Mouse (Mus musculus): ENCODE data around the gene Wdr48. TPM values are rescaled to one million over a fixed set of nuclear protein-coding genes. Genes with fewer than 3 reads are reported as not detected.

Gene Wdr48
- total RNA-seq, 2 experiments from 2014 or later = 49.1 to 53.8 TPM

DNA sequence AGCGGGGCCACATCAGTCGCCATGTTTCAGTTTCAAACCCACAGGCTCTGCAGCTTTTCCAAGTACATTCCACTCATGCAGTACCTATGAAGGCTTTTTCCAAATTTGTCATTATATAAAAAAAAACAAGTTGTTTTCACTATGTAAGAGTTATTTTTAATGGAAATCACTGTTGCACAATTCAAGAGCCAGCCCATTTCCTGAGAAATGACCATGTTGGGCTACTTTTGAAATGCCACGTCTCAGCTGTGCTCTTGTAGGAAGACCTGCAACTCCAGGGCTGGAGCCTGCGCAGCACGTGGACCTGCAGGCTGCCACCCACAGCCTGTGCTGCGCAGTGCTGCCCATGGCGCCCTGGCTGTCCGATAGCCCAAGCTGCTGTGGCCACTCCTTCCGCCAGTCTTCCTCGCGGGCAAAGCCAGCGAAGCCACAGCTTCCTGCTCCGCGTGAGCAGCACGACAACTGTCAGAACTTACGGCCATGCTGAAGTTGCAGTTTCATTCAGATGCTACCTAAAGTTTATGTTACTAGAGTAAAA, 30.5 kb downstream of the Wdr48 start:
- DNase-seq = peak; percentile 15 to 17

DNA sequence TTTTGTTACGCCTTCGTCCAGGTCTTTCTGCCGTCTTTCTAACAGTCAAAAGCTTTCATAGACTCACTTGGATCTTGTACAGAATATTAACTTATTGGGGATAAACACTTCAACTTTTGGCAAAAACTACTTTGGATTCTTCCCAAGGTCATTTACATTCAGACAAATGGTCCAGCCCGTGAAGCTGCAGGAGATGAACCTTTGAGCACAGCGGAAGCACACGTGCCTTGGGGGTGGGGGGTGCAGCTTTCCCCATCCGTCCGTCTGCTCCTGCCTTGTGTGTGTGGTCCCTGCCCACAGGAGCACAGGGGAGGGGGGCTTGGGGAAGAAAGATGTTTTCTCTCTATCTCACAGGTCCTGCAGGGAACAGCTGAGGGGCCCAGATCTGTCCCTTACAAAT, 31.1 kb downstream of the Wdr48 start:
- peak in 1 of 2 experiments; percentile 32 for DNase-seq

DNA sequence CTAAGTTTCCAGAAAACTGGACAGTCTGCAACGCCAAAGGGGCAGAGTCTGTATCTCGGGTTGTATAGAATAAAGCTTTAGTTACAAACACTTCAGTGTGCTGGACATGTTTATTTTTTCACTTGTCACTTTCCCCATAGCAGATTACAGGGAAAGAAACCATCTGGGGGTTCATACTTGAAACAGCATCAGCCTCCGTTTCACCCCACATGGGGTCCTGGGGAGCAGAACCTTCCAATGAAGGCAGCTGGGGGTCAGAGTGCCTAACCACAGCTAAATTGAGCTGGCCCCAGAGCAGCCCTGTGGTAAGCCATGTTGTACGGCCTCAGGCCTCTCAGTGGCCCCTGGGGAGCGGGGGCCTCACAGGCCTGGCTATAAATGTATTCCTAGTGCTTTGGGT, 31.8 kb downstream of the Wdr48 start:
- no peak for DNase-seq

DNA sequence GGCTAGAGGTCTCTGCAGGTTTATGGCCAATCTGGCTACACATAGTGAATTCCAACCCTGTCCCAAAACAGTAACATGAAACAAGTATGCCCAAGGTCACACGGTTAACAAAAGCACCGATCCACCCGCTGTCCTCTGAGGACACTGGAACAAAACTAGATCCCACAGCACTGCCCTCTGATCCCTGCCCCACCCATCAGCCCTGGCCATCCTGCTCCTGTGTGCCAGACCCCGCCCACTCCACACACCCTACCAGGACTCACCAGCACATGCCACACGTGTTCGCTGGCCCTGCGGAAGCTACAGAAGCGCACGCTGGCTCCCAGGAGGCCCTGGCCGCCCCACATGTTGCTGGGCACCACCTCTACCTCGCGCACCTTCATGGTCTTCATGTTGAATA, 37.7 kb downstream of the Wdr48 start:
- peak in 1 of 2 experiments; percentile 56 for DNase-seq

DNA sequence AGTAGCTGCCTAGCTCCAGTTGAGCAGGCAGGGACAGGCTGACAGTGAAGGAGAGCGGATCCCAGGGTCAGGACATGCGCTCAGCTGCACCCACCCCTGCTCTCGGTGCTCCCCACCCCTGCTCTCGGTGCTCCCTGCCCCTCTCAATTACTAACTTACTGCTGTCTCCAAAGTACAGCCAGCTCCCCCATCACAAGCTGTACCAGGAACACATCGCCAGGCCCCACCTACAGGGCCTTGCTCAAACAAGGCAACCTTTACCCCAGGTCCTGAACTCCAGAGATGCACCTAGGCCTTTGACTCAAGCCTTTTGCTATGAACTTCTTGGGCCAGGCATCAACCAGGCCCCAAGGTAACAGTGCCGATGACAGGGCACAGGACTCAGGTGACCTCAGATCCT, 39.0 kb downstream of the Wdr48 start:
- DNase-seq = no peak

DNA sequence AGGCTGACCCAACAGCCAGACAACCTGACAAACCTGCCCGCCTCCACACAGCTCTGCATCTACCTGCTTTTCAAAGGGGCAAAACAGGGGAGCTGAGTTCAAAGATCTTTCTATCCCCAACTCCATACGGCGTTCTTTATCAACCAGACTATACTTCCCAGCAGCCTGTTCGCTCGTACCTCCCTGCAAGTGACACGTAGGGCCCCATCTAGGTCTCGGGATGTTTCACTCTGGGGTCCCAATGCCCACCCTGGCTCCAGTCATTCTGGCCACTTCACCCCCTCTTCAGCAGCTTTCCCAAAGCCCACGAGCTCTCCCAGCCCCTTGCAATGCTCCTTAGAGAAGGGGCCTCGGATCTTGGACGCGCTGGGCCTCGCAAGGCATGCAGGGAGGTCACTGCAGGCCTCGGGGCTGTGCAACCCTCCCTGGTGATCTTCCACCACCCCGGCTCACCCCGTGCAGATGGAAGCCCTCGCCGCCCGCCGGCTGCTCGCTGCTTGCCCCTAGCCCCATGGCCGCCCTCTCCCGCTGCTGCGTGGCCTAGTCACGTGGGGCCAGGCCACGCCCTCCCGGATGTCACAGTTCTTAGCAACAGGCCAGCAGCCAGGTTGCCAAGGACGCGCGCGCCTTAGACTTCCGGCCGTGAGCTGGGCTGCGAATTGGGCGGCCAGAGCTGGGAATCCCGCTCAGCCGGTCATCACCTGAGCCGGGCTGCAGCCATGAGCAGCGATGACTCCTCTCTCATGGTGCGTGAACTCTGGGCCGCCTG, 42.5 kb downstream of the Wdr48 start, which contains the start of the genes Gorasp1 and Ttc21a:
Gene Gorasp1 (minus strand): TSS at position 561 of the 769 bp plus-strand sequence.
Gene Ttc21a (plus strand): TSS at position 602 of the 769 bp plus-strand sequence.
- DNase-seq = peak; percentile 95 to 97

DNA sequence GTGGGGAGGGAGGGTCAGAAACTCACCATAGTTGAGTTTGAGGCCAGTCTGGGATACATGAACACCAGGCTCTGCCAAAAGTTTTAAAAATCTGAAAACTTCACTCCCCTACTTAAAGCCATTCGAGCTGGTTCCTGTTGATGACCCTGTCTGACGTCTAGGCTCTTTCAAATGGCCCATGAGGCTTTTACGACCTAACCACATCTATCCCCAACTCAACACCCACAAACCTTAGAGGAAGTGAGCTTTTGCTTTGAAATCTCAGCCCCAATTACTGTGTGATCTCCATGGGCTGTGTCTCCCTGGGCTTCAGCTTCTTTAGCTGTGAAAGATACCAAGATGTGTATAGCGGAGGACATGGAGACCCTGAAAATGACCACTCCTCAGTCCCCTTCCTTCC, 43.8 kb downstream of the Wdr48 start:
- no peak for DNase-seq

DNA sequence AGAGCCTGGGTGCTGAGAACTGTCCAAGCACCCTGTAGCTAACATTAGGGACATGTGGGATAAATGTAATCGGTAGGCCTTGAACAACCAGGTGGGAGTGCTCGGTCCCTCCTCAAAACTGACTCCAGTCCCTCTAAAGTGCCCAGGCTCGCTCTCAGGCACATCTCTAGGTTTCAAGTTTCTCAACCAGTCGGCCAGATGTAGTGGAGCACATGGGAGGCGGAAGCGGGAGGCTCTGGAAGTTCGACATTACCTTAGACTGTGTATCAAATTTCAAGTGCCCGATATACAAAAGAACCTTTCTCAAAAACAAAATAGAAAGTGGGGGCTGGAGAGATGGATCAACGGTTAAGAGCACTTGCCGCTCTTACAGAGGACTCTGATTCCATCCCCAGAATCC, 45.0 kb downstream of the Wdr48 start:
- DNase-seq = no peak

DNA sequence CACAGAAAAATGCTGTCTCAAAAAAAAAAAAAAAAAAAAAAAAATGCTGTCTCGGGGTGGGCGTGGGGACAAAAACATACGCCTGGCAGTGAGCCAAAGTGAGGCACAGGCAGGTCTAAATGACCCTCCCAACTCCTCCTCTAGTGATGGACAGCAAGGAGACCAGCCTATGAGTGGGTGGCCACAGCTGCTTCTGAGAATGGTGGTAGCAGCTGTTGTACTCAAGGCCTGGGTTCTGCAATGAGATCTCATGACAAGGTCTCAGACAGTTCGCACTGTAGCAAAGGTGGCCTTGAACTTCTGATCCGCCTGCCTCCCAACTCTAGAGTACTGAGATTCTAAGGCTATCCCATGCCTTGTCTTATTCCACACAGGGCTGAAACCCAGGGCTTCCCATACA, 46.7 kb downstream of the Wdr48 start:
- no peak for DNase-seq

DNA sequence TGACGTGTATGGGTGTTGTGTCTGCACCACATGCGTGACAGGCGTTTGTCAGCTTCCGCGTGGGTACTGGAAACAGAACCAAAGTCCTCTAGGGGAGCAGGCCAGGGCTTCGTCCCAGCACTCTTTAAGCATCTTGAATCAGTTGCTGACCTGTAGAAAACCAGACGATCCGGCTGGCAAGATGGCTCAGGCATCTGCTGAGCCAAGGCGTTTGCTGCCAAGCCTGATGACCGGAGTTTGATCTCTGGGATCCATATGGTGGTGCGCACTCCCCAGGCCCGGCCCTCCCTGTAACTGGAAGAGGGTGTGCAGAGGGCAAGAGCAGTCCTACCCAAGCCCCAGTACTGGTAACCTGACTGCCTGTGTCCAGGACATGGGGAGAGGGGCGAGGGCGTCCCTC, 47.2 kb downstream of the Wdr48 start:
- DNase-seq = no peak

DNA sequence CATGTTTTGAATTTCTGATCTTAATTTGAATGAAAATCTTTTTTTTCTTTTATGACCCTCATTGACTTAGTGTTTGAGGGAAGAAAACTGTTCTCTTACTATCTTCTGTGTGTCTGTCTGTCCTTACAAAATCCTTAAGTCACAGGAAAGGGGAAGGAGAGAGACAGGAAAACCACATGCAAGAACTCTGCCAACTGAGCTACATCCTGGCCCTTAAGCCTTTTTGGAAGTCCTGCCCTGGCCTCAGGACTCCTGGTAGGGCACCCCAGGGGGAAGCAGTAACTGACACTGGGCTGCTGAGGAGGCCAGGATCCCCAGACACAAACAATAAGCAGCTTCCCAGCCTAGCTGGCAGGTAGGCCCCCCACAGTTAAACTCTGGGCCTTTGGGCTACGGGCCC, 48.6 kb downstream of the Wdr48 start:
- no peak for DNase-seq

DNA sequence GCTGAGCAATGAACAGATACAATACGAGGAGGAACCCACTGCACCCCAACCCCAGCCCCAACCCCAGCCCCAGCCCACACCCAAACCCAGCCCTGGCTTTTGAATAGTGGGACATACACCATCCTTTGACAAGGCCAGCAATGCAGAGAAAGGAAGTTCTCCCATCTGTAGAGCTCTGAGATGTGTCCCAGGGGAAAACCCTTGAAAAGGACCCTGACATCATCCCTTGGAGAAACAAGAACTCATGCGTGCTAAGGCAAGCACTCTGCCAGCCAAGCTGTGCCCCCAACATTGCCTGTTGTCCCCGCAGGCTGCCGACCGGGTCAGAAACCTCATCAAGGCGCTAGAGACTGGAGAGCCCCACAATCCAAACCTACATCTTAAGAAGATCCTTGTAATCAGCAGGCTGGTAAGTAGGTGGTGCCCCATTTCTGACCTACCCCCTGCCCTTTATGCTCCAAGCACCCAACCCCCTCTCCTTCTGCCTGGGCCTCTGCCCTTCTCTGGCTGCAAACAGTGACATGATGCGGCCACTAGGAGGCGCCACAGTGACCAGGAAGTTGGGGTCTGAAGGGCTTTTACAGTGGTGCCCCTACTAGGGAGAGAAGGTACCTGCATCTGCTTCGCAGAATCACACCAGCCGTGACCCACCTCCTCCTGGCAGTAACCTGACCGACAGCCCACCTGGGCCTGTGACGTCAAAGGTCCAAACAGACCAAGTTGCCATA, 50.7 kb downstream of the Wdr48 start:
- peak in 1 of 2 experiments; percentile 32 for DNase-seq

DNA sequence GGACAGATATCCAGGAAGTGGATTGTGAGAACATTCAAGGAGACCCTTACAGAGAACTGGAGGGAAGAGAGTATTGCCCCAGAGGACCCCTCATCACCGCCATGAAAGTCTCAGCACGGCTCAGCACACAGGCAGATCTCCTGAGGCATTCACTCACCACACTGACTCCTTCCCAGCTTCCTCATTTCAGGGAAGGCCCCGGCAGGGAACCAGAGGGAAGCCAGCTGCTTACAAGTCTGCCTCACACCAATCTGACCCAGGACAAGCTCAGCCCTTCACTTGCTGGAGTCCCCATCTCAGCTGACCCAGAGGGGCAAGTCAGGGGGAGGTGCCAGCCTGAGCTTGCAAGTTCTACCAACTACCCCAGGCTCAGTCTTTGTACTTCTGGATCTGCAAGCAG, 54.1 kb downstream of the Wdr48 start:
- no peak for DNase-seq

DNA sequence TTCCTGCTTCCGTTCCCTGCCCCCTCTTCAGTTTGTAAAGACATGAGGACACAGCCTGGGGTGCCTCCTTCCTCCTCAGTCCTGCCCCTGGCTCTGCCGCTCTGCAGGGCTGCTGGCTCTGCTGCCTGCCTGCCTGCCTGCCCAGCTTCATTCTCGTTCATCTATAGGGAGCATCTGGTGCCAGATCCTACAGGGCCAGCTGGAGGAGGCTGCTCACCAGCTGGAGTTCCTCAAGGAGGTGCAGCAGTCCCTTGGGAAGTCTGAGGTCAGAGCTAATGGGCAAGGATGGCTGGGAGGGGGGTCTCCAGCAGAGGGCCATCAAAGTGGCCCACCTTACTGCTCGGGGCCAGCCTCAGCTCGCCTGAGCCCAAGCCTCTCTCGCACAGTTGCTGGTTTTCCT, 55.8 kb downstream of the Wdr48 start:
- DNase-seq = no peak

DNA sequence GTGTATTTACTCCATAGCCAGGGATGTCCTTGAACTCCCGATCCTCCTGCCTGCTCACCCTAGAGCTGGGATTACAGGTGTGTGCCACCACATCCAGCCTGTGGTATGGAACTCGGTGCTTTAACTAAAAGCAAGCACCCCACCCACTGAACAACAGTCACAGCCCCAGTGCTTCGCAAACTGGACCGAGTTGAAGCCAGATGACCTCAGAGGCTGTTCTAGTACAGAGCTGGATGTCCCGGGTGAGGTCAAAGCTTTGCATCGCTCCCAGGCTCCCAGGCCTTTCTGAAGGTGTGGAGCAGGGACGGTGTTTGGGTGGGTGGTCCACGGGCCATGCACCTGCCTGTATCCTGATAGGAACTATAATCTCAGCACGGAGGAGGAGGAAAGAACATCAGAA, 56.7 kb downstream of the Wdr48 start:
- DNase-seq = no peak

DNA sequence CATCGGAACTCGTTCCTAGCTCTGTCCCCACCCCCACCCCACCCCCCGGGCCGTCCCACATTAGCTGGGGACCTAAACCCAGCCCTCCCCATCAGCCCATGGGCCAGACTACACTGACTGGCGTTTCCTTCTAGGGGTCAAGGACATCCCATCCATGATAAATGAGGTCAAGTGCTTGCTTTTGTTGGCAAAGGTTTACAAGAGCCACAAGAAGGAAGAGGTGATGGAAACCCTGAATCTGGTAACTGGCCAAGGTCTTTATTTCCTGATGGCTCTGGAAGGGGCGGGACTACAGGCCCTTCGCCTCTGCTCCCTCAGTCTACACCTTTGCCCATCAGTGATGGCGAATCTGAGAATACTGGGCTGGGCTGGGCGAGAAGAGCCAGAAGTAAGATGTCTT, 64.2 kb downstream of the Wdr48 start:
- peak in 1 of 2 experiments; percentile 43 for DNase-seq

DNA sequence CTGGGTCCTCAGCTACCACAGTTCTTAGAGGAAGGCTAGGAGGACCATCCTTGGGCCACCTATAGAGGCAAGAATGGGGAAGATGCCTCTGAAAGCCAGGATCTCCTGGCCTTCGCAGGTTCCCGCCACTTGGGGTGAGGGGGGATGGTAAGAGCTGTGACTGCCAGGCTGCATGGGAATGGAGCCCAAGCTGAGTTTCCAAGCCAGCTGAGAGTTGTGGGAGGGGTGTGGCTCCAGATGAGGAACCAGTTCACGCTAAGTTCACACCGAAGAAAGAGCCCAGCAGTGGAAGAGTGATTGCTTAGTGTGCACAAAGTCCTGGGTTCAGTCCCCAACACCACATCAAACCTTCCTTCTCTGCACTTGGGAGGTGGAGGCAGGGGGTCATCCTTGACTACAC, 67.5 kb downstream of the Wdr48 start:
- no peak for DNase-seq

DNA sequence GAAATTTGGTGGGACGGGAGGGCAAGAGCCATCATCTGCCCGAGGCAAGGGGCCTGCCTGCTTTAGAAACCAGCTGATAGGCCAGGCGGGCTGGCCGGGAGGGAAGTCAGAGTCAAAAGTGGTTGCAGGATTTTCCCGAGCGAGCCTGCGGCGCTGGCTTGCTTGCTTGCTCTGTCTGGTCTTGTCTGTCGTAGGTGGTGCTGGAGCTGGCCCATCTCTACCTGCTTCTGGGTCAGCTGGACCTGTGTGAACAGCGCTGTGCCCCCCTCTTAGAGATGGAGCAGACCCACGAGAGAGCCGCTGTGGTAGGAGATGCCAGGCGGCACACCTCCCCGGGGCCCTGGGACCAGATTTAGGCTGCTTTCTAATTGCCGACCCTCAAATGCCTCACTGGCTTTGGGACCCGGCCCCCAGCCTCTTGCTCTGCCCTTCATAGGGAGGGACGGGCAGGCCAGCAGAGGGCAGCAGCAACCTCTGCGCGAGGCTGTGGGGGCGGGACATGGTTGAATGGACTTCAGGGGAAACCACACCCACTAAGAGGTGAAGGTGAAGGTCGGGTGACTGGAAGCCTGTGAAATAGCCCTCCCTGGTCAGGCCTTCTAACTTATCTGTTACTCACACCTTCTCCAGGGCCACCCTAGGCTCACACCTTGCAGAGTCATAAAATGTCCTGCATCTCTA, 68.4 kb downstream of the Wdr48 start:
- DNase-seq = peak; percentile 85 to 92

DNA sequence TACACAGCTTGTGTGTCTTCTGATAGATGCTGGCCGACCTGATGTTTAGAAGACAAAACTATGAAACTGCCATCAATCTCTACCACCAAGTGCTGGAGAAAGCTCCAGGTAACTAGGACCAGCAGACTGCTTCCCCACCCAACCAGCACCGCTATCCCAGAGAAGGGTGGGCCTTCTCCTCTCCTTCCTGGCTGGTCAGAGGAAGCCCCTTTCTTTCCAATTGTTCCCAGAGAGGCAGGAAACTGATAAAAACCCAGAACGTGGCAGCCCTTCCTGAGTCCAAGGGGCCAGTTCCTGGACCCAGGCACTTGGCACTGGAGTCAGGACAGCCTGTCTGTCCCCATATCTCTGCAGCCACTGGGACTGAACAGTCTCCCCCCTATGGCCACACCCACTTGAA, 69.5 kb downstream of the Wdr48 start:
- DNase-seq = peak; percentile 35 to 42

DNA sequence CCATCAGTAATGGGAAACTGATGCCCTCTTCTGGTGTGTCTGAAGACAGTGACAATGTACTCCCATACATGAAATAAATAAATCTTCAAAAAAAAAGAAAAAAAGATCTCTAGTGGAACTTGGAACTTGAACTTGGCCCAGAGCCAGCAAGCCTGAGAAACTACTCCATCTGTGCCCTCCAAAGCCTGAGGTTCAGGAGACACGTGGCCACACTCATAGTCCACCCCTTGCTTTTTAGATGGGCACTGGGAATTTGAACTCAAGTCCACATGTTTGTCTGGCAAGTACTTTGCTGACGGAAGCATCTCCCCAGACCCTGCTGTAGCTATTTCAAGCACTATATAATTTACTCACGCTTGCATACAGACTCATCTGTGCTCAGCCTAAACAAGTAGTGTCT, 70.5 kb downstream of the Wdr48 start:
- no peak for DNase-seq

DNA sequence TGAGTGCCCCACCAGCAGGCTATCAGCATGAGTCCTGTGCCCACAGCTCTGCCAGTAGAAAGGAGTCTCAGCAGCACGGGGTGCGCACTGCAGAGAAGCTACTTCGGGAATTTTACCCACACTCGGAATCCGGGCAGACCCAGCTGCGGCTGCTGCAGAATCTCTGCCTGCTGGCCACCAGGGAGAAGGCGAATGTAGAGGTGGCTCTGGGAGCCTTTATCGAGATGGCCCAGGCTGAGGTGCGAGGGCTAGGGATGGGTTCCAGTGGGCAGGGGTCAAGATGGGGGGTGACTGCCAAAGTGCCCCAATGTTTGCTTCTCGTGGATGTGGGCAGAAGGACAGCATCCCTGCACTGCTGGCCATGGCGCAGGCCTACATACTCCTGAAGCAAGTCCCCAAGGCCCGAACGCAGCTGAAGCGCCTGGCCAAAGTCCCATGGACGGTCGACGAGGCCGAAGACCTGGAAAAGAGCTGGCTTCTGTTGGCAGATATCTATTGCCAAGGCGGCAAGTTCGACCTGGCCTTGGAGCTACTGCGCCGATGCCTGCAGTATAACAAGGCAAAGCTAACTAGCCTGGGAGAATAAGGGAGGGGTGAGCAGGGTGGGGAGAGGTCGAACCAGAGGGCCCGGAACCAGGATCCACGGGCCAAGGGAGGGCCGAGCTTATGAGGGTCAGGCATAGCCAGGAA, 71.7 kb downstream of the Wdr48 start:
- DNase-seq = no peak

DNA sequence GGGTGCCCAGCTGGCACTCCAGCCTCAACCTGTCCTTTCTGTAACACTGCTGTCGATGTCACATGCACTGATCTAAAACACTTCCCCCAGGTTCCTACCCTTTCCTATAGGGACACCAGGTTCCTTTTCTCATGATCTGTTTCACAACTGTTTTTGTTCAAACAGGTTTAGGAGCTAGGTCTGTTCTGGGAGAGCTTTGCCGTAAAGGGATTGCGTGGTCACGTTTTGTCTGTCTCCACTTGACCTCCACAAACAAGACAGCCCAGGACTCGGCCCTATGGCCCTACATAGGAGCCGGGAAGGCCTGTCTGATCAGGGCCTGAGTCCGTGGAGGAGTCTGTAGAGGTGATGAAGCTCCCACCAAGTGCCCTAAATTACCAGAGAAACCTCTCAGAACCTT, 75.1 kb downstream of the Wdr48 start:
- DNase-seq = no peak
